Mouse (Mus musculus): Measurements from ENCODE around the gene Klhl8. TPM values are rescaled to one million over a fixed set of nuclear protein-coding genes. Genes with fewer than 3 reads are reported as not detected.

The Klhl8 gene
- total RNA-seq, 2 experiments from 2014 or later: 35.5 to 38.3 TPM

DNA sequence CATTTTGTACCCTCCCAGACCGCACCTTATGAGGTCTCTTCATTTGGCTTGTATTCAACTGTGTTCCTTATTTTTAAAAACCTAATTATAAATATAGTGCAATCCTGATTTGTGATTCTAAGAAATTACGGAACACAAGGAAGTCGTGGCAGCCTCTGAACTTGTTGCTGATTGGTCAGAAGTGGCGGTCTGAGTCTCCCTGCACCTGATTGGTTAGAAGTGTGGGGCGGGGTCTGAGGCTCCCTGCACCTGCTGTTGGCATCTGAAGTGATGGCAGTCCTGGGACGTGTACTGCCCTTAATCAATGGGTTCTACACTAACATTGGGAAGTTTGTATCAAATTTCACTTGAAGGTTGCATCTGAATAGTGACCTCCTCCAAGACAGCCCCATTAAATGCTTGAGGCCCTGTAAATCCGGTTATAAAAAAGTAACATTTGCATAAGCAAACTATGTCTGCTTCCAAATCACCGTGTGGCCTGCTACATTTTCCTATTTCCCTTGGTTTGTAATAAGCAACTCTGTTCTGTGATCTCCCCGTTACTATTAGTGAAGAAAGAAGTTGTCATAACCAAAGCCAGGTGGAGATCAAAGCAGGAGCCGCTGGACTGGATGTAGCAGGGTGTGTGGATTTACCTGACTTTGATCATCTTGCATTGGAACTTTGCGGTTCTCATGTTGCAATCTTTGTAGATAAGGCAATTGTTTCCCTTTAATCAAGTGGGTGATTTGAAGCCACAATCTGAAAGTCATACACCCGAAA is 5.7 kb upstream of the Klhl8 start:
- DNase-seq (ENCODE audit: low spot score in 2 of 2): no peak

DNA sequence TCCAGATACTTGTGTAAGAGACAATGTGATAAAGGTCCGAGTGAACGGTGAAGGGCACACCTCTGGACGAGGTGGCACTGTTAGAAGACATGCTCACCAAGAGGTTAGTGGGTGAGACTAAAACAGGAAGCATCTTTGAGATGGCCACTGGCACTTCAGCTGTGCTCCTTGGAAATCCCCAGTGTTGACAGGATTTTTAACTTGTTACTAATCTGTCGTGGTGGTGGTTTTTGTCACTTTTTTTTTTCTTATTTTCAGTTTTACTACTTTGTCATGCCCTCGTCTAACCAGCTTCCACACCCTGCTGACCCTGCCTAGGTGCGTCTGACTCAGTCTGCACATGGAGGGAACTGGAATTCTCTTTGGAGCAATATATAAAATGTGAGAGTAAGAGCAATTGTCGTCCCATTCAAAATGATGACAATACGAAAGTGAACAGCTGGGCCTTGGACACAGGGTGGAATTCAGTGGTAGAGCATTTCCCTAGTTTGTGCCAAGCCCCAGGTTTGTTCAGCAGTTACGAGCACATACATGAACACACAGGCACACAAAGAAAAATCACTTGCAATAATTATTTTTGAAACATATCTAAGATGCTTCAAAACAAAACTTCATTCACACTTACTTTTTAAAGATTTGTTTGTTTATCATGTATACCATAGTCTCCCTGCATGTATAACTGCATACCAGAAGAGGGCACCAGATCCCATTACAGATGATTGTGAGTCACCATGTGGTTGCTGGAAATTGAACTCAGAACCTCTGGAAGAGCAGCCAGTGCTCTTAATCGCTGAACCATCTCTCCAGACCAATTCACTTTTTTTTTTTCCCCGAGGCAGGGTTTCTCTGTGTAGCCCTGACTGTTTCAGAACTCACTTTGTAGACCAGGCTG is 3.5 kb upstream of the Klhl8 start:
- DNase-seq (ENCODE audit: low spot score in 2 of 2): no peak

DNA sequence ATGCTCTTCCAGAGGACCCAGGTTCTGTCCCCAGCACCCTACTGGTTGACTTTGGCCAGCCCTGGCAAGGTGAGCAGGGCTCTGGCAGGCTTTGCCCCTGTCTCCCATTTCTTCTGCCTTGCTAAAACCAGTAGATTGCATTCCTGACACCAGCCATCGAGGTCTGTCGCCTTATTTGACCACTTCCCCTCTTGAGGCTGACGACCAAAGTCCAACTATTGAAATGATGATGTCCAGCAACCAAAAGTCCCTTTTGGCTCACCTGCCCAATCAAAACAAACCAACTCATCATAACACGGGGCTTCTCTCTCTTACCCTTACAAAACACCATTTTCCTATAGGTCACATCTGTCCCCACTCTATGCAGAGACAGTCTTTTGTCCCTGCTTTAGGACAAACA is 2.1 kb upstream of the Klhl8 start:
- no peak for DNase-seq (ENCODE audit: low spot score in 2 of 2)

DNA sequence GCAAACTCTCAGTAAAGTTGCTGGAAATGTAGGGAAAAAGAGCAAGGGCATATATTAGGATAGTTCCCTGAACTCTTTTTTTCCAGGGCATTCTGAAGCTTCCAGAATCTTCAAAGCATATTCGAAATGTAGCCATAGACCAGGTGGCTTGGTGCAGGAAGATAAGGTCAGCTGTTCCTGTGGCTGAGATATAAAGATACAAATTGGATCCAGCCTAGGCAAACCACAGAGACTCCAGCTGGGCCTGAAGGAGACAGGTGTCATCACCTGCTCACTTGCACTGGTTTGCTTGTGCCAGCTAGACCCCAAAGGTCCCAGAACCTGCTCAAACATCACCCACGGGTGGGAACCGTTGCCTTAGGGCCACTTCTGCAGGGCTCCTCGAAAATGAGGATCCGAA is 496 bp upstream of the Klhl8 start:
- no peak for DNase-seq (ENCODE audit: low spot score in 2 of 2)

DNA sequence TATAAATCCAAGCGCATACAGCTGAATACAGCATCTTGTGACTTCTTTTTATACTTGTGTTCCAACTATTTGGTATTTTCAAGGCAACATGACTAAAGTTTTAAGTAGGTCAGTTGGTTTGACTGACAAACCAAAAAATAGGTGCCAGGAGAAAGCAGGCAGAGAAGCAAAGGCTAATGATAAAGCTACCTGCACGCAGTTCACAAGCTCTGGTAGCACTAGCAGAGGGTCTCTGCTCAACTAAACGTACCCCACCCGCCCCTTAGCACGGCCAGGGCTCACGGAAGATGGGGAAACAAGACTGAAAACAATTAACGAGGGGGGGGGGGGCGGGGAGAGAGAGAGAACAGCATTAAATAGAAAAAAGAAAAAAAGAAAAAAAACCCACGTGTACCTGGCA is 903 bp downstream of the Klhl8 start:
- DNase-seq (ENCODE audit: low spot score in 2 of 2): no peak

DNA sequence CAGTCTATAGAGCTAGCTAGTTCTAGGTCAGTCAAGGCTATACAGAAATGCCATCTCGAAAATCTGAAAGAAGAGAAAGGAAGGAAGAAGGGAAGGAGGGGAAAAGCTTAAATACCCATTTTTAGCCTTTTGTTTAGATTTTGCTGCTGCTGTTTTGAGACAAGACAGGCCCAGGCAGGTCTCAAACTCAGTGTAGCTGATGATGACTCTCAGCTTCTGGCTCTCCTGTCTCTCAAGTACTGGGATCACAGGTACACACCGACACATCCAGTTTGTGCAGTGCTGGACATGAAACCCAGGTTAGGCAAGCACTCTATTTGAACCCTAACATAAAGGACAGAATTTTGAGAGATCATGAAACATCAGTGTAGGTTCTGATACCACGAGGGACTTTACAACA is 1.6 kb downstream of the Klhl8 start:
- DNase-seq (ENCODE audit: low spot score in 2 of 2): no peak

DNA sequence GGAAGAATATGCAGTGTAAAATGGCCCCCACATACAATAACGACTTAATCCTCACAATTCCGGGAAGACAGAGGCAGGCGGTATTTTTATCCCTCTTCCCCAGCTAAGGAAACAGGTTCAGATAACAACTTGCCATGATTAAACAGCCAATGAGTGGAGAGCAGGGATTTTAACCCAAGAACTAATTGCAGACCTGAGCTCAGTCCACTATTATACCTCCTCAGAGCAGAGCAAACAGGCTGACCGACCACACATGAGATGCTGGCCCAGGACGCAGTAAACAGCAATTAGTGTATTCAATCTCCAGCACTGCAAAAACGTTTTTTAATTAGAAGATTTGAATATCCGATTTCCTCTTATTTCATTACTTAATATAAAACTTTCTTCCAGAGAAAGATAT is 2.2 kb downstream of the Klhl8 start:
- no peak for DNase-seq (ENCODE audit: low spot score in 2 of 2)

DNA sequence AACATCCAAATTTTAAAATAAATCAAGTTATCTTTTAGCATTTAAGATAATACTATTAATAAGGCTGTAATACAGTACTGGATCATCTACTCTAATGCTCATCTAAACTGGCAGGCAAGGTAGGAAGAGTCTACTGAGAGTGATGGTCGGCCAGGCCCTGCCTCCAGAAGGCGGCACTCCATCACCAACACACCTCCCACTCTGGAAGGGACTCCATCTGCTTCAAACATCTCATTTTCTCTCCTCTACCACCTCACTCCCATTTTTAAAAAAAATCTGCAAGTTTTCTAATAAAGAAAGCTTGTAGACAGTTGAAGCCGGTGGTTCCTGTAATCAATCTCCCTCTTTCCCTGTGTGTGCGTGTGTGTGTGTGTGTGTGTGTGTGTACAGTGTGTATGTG is 3.2 kb downstream of the Klhl8 start:
- DNase-seq (ENCODE audit: low spot score in 2 of 2): peak in 1 of 2 experiments; percentile 40

DNA sequence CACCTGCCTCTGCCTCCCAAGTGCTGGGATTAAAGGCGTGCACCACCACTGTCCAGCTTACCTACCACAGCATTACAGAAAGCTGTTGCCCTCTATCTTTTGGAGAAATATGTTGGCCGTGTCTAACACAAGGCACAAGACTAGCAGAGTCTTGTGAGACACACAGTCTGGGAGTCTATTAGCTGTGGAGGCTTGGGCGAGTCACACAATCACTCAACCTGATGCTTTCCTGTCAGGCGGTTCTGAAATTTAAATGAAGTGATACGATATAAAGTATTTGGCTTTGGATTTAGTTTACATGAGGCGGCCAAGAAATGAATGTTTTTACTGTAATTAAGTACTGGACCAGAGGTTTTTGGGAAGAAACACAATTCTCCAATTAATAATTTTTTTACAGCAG is 4.9 kb downstream of the Klhl8 start:
- DNase-seq (ENCODE audit: low spot score in 2 of 2): no peak

DNA sequence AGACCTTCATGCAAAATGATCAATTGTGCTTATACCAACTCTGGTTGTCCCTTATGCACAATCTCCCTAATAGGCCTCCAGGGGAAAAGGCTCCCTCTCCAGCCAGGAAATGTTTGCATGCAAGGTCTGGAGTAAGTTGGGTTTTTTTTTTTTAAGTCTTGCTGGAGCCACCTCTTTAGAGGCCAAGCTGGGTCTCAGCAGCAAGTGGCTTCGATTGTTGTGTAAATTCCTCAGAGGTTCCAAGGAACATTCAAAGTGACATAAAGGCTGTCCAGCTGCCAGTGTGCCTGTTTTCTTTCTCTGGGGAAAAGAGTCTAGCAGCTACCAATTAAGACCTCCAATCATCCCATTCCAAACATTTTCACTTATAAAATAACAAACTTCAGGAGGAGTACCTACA is 12.7 kb downstream of the Klhl8 start:
- DNase-seq (ENCODE audit: low spot score in 2 of 2): no peak

DNA sequence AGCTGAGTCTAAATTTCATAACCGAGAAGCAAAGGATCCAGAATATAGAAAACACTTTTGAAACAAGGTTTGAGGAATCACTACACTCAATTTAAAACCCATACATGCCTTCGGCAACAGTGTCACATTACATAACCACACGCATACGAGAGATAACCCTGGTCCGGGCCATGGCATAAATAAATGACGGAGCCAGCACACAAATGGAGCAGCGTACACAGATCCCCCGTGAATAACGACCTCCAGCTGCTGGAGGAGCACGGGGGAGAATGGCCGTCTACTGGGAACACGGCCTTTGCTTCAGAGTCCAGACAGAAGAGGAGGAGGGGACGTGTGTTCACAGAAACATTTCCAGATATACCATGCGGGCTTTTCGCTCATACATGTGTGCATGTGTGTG is 21.3 kb downstream of the Klhl8 start:
- no peak for DNase-seq (ENCODE audit: low spot score in 2 of 2)

DNA sequence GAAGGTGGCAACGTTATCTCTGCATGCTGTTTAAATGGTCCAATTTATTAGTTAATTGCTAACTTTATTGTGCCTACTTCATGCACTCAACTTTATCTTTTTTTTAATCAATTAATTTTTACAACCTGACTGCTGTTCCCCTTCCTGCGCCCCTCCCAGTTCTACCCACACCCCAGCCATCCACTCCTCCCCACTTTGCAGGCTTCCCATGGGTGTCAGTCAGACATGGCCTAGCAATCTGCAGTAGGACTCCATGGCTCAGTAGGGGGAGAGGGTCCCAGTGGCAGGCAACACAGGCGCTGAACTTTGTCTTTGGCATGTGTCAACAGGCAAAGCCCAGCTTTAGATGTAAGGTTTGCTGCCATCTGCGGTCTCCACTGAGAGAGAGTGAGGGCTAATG is 47.3 kb downstream of the Klhl8 start:
- no peak for DNase-seq (ENCODE audit: low spot score in 2 of 2)

DNA sequence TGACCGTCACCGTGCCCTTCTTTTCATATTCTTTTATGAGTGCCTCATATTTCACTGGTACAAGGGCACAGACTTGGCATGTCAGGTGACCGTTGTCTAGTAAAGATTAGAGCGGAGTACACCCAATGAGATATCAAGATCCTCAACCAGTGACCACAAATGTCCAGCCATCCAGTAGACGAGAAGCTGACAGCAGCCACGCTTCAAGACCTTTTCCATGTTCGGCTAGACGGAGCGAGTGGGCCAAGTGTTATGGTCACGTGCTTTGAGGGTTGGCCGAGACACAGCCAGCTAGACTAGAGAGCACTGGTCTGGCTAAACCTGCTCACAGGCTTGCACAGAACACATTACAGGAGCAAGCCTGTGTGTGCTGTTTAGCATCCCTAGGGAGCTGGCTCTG is 50.4 kb downstream of the Klhl8 start:
- no peak for DNase-seq (ENCODE audit: low spot score in 2 of 2)

DNA sequence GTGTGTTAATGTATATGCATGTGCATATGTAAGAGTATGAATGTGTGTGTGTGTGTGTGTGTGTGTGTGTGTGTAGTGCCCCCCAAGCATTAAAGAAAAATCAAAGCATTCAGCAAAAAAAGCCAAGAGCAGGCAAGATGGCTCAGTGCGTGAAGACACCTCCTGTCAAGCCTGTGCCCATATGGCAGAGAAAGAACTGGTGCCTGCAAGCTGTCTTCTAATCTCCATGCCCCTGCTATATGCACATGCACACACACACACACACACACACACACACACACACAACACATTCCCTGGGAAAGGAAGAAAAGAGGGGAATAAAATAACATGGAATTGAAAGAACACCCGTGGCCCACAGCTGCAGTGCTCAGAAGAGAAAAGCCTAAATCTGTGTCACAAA is 53.9 kb downstream of the Klhl8 start:
- DNase-seq (ENCODE audit: low spot score in 2 of 2): peak in 1 of 2 experiments; percentile 50

DNA sequence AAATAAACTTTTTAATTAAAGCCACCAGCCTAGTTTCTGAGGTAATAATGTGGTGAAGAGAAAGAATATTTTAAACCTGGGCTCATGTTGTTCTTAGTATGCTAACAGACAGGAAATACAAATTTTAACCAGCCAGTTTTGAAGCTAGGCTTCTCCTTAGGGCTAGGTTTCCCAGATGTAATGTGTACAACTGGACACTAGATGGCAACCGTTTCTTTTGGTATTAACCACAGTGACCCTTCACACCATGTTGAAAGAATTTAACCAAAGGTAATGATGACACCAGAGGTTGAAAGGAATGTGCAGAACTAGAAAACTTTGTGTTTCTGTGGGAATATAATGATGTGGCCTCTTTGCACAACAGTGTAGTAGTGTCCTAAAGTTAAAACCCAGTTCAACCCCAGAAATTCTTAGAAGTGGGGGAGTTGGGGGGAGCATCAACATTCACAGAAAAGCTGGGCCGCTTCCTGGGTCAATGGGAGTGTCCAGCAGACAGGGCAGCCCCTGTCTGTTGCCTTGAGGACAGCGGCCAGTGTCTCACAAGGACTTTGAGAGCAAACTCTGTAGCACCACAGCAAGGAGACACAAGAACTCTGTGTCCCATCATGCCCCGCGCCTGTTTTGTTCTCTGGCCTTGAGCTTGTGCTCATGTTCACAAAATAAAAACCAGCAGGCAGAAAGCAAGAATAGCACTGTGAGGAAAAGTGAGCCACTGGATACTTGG is 54.6 kb downstream of the Klhl8 start:
- peak in 1 of 2 experiments; percentile 61 for DNase-seq (ENCODE audit: low spot score in 2 of 2)

DNA sequence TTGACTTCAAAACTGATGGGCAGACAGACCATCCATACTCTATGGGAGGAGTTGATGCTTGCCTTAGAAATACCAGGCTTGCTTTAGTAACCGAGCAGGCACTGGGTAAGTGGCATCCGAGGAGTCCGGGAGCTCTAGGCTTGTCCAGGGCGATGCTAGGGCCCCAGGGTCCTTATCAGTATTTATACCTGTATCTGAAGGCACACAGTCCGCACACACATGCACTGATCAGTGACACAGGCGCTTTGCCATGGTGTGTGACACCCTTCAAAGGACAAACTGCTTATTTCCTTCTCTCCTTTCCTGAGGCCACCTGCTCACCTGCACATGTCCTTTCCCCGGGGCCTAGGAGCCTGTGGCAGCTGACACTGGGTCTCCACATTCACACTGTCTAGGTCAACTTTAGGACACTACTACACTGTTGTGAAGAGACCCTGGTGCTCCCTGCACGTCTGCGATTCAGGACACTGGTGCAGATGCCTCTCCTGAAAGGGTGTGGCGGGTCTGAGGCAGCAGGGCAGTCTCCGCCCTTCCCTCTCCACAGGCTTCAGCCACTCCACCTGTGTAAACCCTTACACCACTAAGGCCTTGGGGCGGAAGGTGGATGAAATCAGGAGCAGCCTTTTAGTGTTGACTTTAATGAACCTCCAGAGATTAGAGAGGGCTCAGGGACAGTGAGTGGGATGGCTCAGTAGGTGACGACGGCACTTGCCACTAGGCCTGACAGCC is 55.4 kb downstream of the Klhl8 start:
- DNase-seq (ENCODE audit: low spot score in 2 of 2): no peak

DNA sequence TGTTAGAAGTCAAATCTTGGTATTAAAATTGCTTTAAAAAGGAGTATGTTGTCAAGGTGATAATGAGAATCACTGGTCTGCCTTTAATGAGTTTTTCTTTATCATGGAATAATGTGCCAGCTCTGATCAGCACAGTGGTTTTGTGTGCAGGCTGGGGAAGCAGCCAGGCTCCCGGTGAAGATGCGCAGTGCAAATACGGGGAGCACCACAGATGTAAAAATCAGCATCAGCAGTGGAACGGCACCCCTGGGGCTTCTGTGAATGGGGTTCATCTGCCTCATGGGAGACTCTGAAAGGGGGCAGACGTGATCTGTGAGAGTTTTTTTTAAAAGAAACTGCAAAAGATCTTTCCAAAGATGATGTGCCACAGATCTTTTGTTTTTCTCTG is 56.3 kb downstream of the Klhl8 start:
- no peak for DNase-seq (ENCODE audit: low spot score in 2 of 2)

DNA sequence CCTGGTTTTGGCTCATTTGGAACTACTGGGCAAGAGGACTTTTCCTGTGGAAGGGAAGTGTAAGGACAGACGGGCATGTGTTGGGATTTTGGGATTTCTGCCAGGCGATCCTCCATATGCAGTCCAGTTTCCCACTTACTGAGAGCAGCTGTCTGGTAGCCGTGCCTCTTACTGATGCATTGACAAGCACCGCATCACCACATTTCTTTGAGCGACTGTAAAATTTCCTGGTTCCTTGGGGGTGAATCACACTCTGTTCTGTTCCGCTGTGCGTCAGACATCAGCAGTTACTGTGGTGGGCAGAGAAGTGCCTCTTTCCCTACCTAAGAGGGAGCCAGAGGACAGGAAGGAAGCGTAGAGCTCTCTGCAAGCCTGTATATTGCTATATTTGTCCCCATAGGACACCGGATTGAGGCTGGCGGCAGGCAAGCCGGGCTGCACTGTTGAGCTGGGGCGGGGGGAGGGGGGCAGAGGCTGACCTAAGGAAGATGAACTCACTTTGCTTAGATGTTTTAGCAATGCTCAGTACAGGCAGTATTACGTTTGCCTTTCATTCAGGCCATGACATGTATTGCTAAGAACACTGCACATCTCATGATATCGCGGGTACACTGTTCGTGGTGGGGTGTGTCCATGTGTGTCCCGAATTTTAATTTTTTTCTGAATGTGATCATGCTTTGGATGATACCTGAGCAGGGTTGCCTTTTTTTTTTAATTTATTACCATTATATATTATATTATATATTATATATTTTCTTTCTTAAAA is 56.8 kb downstream of the Klhl8 start:
- DNase-seq (ENCODE audit: low spot score in 2 of 2): peak; percentile 46 to 69

DNA sequence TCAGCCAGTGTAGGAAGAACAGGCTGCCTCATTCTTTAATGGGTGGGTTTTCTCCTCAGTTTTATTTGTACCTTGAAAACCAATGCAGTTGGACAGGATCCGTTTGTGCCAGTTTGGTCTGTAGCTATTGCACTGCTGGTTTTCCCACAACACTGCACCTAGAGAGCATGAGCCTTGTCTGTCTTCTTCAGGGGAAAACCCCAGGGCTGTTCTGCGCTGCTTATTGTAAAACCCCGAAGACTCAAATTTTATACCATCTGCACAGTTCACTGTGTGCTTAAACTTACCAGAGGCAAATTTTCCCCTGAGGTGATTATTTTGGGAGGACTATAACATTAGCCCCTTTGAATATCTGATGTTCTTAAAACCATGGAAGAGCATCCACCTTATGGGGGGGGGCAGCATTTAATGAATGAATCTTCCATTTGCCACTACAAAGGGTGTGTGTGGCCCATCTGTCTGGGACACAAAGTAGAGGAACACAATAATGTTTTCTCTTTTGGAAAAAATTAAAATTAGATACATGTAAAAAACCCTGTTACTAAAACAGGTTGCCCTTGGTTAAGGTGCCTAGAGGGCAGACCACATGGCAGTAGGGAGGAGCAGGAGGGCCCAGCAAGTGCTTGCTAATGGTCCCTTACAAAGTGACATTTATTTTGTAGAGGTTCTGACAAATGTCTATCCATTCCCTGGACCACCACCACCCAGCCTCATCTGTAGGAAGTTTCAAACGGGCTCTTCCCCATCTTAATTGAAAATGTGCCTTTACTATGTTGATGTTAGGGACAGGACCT is 58.1 kb downstream of the Klhl8 start:
- no peak for DNase-seq (ENCODE audit: low spot score in 2 of 2)

DNA sequence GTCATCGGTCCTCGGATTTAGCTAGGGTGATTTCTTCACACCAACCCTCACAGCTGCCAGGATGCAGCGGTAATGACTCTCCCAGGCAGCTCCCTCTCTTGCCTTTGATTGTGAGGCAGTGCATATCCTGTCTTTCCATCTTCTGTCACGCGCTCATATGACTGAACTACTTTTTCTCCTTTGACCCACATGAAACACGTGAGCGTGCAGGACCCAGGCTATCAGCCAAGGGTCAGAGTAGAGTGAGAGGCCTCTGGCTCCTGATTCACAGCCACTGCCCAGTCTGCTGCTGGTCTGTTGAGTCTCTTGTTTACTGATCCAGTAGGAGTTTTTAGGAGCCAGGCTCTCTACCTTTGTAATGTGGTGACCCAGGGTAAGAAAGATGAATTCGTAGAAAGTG is 62.5 kb downstream of the Klhl8 start:
- no peak for DNase-seq (ENCODE audit: low spot score in 2 of 2)
